Mouse (Mus musculus): ENCODE results near the gene Bcor.

GRCm38 (mm10) chrX:12001336-12001735 is 158.8 kb downstream of the Bcor start:
- TF ChIP-seq POLR2A (IDR thresholded peaks at IDR 0.05; ENCODE audit: insufficient read length, low read depth) (no peak), REST (IDR thresholded peaks at IDR 0.05; ENCODE audit: insufficient read depth, insufficient read length) (no peak), POLR2AphosphoS2 (IDR thresholded peaks at IDR 0.05; ENCODE audit: insufficient read length, low read depth) (no peak)

Data from myocyte (in vitro differentiated cells).